Mouse (Mus musculus): ENCODE results near the gene Chl1.

- TF ChIP-seq EP300 (IDR thresholded peaks at IDR 0.05; ENCODE audit: low read depth) (no peak), CTCF (IDR thresholded peaks at IDR 0.05; ENCODE audit: low read depth) (no peak)
Observed at GRCm38 (mm10) chr6:103514346-103514745, 4.0 kb downstream of the Chl1 start.
